Mouse (Mus musculus): Measurements from ENCODE around the gene Tatdn3. TPM values are rescaled to one million over a fixed set of nuclear protein-coding genes. Genes with fewer than 3 reads are reported as not detected.

The Tatdn3 gene
- polyA plus RNA-seq (2012; rRNA removed), result 65.4 and 70.8 TPM in 2 replicates

GRCm38 (mm10) chr1:191062781-191063485 lies at the start of gene Tatdn3, which contains the start of gene Nsl1:
Gene Tatdn3 (minus strand): TSS chr1:191062932.
Gene Nsl1 (plus strand): TSS chr1:191063012.
- DNase-seq (ENCODE audit: extremely low spot score in 1 of 2, low spot score in 1 of 2), result peak; percentile 59 to 96

GRCm38 (mm10) chr1:191111146-191111545 lies 48.4 kb upstream of the Tatdn3 start:
- no peak for DNase-seq (ENCODE audit: extremely low spot score in 1 of 2, low spot score in 1 of 2)

DNA sequence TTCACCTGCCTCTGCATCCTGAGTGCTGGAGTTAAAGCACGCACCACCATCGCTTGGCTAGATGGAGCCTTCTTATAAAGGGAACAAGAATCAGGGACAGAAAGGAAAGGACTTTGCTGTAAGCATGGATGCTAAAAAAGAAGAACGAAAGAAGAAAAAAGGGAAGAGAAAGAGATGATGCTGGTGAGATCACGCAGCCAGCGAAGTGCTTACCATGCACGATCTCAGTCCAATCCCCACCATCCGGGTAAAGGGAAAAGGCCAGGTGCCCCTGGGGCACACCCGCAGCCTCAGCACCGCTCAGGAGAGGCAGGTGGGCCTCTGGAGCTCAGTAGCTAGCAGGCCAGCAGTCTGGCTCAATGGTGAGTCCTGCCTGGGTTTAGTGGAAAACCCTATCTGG lies 47.2 kb upstream of the Tatdn3 start:
- no peak for DNase-seq (ENCODE audit: extremely low spot score in 1 of 2, low spot score in 1 of 2)

- DNase-seq (ENCODE audit: extremely low spot score in 1 of 2, low spot score in 1 of 2), result no peak
Measured at GRCm38 (mm10) chr1:191107306-191107705, 44.6 kb upstream of the Tatdn3 start.

GRCm38 (mm10) chr1:191105246-191105645 lies 42.5 kb upstream of the Tatdn3 start:
- no peak for DNase-seq (ENCODE audit: extremely low spot score in 1 of 2, low spot score in 1 of 2)

- no peak for DNase-seq (ENCODE audit: extremely low spot score in 1 of 2, low spot score in 1 of 2)
Measured at GRCm38 (mm10) chr1:191102730-191103370, 40.1 kb upstream of the Tatdn3 start.

- no peak for DNase-seq (ENCODE audit: extremely low spot score in 1 of 2, low spot score in 1 of 2)
Measured at GRCm38 (mm10) chr1:191099772-191100291, 37.1 kb upstream of the Tatdn3 start.

GRCm38 (mm10) chr1:191099114-191099513 lies 36.4 kb upstream of the Tatdn3 start:
- no peak for DNase-seq (ENCODE audit: extremely low spot score in 1 of 2, low spot score in 1 of 2)

DNA sequence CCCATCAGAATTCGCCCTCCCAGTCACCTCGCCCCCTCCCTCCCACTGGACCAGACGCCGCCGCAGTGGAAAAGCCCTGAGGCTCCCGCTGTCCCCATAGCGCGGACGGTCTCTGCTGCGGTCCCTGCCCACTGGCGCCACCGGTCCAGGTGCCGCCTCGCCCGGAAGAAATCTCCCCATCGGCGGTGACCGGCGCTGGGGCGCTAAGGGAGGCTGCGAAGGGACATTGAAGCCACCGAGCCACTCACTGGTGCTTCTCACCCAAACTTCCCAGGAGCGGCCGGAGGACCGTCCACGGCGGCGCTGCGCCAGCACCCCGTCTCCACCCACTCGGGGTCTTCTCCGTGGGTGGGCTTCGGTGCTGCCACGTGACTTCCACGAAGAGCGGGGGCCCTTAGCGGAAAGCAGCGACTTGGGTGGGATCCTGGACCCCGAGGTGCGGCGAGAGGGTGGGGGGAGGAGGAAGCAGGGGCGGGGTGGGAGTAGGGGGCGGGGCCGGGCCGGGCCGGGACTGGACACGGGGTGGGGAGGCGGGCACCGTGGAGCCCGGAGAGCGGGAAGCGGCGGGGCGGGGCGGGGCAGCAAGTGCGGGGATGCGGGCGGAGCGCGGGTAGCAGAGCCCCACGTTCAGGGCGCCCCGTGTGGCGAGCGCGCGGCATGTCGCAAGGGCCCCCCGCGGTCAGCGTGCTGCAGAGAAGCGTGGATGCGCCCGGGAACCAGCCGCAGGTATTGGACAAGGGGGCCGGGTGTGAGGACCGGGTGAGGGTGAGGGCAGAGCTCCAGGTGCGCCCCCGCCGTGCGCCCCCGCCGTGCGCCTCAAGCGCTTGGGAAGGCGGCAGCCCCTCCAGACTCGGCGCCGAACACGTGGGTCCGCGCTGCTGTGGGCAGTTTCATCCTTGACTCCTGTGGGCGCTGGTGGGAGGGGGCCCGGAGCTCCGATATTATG lies 35.3 kb upstream of the Tatdn3 start, which contains the start of gene Batf3:
TSS of gene Batf3 (plus strand) at position 46 of the 946 bp plus-strand sequence.
- DNase-seq (ENCODE audit: extremely low spot score in 1 of 2, low spot score in 1 of 2), result no peak

DNA sequence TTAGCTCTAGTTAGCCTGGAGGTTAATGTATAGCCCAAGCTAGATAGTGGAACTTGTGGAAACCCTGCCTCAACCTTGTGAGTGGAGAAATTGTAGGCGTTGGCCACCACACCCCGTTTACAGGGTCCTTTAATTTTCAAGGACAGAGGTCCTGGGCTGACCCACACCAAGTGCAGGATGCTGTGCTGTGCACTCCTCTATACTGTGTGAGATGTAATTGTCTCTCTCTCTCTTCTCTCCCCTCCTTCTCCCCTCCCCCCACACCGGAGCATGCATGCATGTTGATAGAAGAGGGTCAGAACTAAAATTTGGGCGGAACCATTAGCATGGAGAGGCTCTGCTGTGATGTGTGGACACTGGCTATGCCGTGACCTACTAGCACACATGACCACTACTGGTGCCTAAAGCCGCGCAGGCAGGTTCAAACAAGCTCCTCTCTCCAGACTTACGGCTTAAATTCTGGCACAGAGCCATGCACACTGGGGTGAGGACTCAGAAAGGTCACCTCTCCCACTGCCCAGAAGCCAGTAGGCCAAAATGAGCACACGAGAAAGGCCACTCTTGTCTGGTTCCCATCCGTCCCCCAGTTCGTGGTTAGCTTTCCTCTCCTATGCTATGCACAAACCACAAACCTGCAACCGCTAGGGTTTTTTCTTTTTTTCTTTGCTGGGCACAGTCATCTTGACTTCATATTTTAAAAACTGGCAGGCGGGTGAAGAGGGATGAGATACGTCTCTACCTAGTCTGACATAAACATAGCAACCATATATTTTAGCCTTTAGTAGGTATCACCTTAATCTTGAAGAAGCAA lies 34.3 kb upstream of the Tatdn3 start:
- no peak for DNase-seq (ENCODE audit: extremely low spot score in 1 of 2, low spot score in 1 of 2)

GRCm38 (mm10) chr1:191095019-191095418 lies 32.3 kb upstream of the Tatdn3 start:
- DNase-seq (ENCODE audit: extremely low spot score in 1 of 2, low spot score in 1 of 2), result no peak

GRCm38 (mm10) chr1:191093578-191093977 lies 30.8 kb upstream of the Tatdn3 start:
- peak; percentile 67 to 83 for DNase-seq (ENCODE audit: extremely low spot score in 1 of 2, low spot score in 1 of 2)

- DNase-seq (ENCODE audit: extremely low spot score in 1 of 2, low spot score in 1 of 2), result no peak
Measured at GRCm38 (mm10) chr1:191092050-191092449, 29.3 kb upstream of the Tatdn3 start.

GRCm38 (mm10) chr1:191089355-191089754 lies 26.6 kb upstream of the Tatdn3 start:
- no peak for DNase-seq (ENCODE audit: extremely low spot score in 1 of 2, low spot score in 1 of 2)

DNA sequence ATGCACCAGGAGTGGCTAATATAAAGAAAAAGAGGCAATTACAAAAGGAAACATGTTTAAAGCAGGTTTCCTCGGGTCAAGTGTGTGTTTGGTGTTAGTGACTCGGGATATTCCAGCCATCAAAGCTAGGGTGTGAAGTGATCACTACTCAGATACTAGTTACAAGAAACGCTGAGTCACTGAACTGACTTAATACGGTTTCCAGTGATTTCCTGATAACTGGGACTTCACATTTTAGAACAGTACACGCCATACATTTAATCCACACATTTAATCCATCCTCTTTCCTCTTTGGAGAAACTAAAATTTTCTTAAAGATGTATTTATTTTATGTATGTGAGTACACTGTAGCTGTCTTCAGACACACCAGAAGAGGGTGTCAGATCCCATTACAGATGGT lies 25.2 kb upstream of the Tatdn3 start:
- no peak for DNase-seq (ENCODE audit: extremely low spot score in 1 of 2, low spot score in 1 of 2)

GRCm38 (mm10) chr1:191086960-191087359 lies 24.2 kb upstream of the Tatdn3 start:
- no peak for DNase-seq (ENCODE audit: extremely low spot score in 1 of 2, low spot score in 1 of 2)

DNA sequence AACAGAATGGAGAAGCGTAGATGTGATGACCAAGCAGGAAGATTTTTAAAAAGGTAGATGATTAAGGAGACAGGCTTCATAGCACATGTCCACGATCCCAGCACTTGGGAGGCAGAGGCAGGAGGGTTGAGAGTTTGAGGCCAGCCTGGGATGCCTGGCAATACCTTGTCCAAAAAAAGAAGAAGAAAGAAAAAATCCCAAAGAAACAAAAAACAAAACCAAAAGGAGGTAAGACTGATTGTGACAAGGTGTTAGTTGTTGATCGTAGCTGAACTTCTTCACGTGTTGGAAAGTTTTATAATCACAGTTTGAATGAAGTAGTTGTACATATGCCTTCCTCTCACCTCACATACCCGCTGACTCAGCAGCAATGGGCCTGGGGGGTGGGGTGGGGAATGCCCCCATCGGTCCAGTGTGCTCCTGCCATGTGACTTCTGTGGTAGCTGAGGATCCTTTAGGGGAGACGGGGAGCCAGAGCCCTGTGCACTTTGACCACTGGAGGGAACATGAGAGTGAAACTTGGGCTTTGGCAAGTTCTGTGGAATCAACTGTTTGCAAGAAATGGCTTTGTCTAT lies 23.7 kb upstream of the Tatdn3 start:
- no peak for DNase-seq (ENCODE audit: extremely low spot score in 1 of 2, low spot score in 1 of 2)

DNA sequence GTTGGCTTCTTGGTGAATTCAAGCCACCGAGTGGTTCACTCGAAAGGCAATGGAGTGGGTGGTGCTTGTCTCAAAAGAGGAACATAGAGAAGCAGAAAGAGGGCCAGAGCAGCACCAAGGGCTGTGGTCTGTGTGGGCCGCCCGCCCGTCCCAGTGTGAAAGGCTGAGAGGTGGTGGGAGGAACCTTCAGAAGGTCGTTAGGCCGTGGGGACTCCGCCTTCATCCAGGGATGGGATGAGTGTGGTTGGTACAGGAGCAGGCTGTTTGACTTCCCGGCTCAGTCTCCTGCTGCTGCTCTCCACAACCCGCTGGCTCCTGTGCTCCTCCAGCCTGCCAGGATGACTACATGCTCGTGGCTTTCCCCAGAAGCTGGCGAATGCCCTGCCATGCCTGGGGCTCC lies 22.9 kb upstream of the Tatdn3 start:
- no peak for DNase-seq (ENCODE audit: extremely low spot score in 1 of 2, low spot score in 1 of 2)

- DNase-seq (ENCODE audit: extremely low spot score in 1 of 2, low spot score in 1 of 2), result peak in 1 of 2 experiments; percentile 61
Measured at GRCm38 (mm10) chr1:191084951-191085559, 22.3 kb upstream of the Tatdn3 start.
